17 mouse cellular contexts compared by ENCODE assay signal in the genomic region with DNA sequence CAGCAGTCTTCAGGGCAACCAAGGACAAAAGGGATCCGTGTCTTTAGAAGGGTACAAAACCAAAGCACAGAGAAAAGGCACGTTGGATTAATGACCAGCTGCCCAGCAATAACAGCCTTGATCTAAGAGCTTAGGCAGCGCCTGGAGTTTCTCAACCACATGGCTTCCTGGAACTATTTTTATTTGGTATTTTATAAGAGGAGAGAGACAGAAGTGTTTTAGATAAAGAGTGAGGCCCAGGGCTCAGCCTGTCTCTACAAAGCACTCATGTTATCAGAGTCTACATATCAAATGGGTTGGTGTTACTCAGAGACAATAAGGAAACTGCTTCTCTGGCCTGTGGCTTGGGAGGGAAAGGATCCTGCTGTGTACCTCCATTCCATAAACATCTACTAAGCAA. TPM values are rescaled to one million over a fixed set of nuclear protein-coding genes. Genes with fewer than 3 reads are reported as not detected.
A peak's percentile ranks its signal among the peaks of the same experiment; 100 is the strongest.
DNase-seq lines count a peak whose midpoint lies in the region; ATAC-seq and TF ChIP-seq lines count a peak whose summit lies in the region.
"Had no signal": no experiment of that assay in that cellular context is flagged by ENCODE, and none has a peak within 500 bp of the region (broad histone marks: within the 10 kb centered on the region; RNA-seq: fewer than 3 reads in every experiment).

No protein-coding gene starts in this region.

- intact Hi-C loops in left cerebral cortex, postnatal 4 days (cut with DNase I): no loop called here

- DNase-seq in 416B (ENCODE audit: low read depth) (peak; percentile 13), MEL (ENCODE audit: low read depth, low spot score) (peak; percentile 79)
- DNase-seq in intestine, embryonic 14.5 days (ENCODE audit: low spot score): no peak
- DNase-seq in left cerebral cortex, postnatal 4 days: no peak
- DNase-seq in adrenal gland, adult 2 months: no peak
- no peak for DNase-seq in thymus, postnatal 14 days
- DNase-seq: adrenal gland, postnatal 10 days; cerebellum, postnatal 14 days; kidney, postnatal 36 days; layer of hippocampus, postnatal 36 days; thymus, postnatal 4 days had no signal

- 24% methylated on average over 3 of the region's 3 CpGs for WGBS in intestine, embryonic 14.5 days
- WGBS in liver, embryonic 12.5 days (ENCODE audit: insufficient replicate concordance): 26% methylated on average over 3 of the region's 3 CpGs

- peaks cover 11% of the 10 kb centered on the region in 2 experiments for H3K4me1 ChIP-seq in MEL (ENCODE audit: control insufficient read depth in 1 of 2, insufficient read depth in 2 of 2, low read length in 2 of 2)
- 0 out of 2 replicates have a peak, but pooled peaks cover 6% of the 10 kb centered on the region for H3K4me1 ChIP-seq in intestine, embryonic 14.5 days (replicated peaks; ENCODE audit: control insufficient read depth, insufficient read depth, low read length)
- H3K4me1 ChIP-seq in liver, embryonic 12.5 days: peaks cover 12% of the 10 kb centered on the region
- H3K4me1 ChIP-seq: stomach, embryonic 15.5 days had no signal

- H3K9me3 ChIP-seq in MEL (replicated peaks; ENCODE audit: insufficient read depth, low read length): no peaks in the 10 kb centered on the region
- H3K9me3 ChIP-seq in intestine, embryonic 14.5 days (ENCODE audit: control insufficient read depth, low read length): no peaks in the 10 kb centered on the region
- no peaks in the 10 kb centered on the region for H3K9me3 ChIP-seq in liver, embryonic 12.5 days (replicated peaks)
- H3K9me3 ChIP-seq: embryonic facial prominence, embryonic 10.5 days; stomach, embryonic 15.5 days had no signal

- peak; percentile 50; the same call in 1 of the 2 replicates for ATAC-seq in intestine, embryonic 14.5 days (replicated peaks; ENCODE audit: low FRiP score, low TSS enrichment, low read depth)
- peak; percentile 72; the same call in 1 of the 2 replicates for ATAC-seq in liver, embryonic 12.5 days
- ATAC-seq in erythroblast, adult 5-6 weeks (replicated peaks; ENCODE audit: low FRiP score, poor library complexity, severe bottlenecking): no peak
- ATAC-seq: inflammation-experienced regulatory T-cells, adult 6 months had no signal

- H3K4me2 ChIP-seq in intestine, embryonic 14.5 days (ENCODE audit: low read length): no peak overlapping the region
- H3K4me2 ChIP-seq in liver, embryonic 12.5 days: peak overlapping the region; percentile 24; the same call in 1 of the 2 replicates
- H3K4me2 ChIP-seq: stomach, embryonic 15.5 days had no signal

- no peak for TF ChIP-seq CTCF in MEL (IDR thresholded peaks at IDR 0.05 in 2 of 3, conservative IDR thresholded peaks at IDR 0.05 in 1 of 3; ENCODE audit: control insufficient read depth in 1 of 3, insufficient read depth in 1 of 3, low read depth in 2 of 3, low read length in 3 of 3, poor library complexity in 1 of 3, severe bottlenecking in 1 of 3)

- peak overlapping the region in 1 of 2 experiments; percentile 22; a peak in 2 of 4 replicates for H3K4me3 ChIP-seq in MEL (ENCODE audit: control insufficient read depth in 1 of 2, insufficient read depth in 1 of 2, low read depth in 2 of 2, low read length in 2 of 2)
- H3K4me3 ChIP-seq in intestine, embryonic 14.5 days (ENCODE audit: low read depth, low read length): no peak overlapping the region
- H3K4me3 ChIP-seq in liver, embryonic 12.5 days: no peak overlapping the region
- H3K4me3 ChIP-seq: embryonic facial prominence, embryonic 10.5 days; stomach, embryonic 15.5 days had no signal

- H3K9ac ChIP-seq in MEL (ENCODE audit: control insufficient read depth, low read depth, low read length, poor library complexity, severe bottlenecking): peak overlapping the region; percentile 46
- H3K9ac ChIP-seq in intestine, embryonic 14.5 days (ENCODE audit: low read length): no peak overlapping the region
- H3K9ac ChIP-seq in liver, embryonic 12.5 days: 0 out of 2 replicates have a peak overlapping the region, but pooled peaks have one; percentile 4
- H3K9ac ChIP-seq: stomach, embryonic 15.5 days had no signal

- H3K36me3 ChIP-seq in MEL (ENCODE audit: control insufficient read depth in 1 of 2, insufficient read depth in 2 of 2, low read length in 2 of 2): peaks cover 0 to 17% of the 10 kb centered on the region in 2 experiments; a peak in 2 of 4 replicates
- H3K36me3 ChIP-seq in intestine, embryonic 14.5 days (ENCODE audit: control insufficient read depth, insufficient read depth, low read length): no peaks in the 10 kb centered on the region
- no peaks in the 10 kb centered on the region for H3K36me3 ChIP-seq in liver, embryonic 12.5 days
- H3K36me3 ChIP-seq: embryonic facial prominence, embryonic 10.5 days; stomach, embryonic 15.5 days had no signal

- no peak for TF ChIP-seq POLR2A in MEL (IDR thresholded peaks at IDR 0.05; ENCODE audit: control insufficient read depth in 1 of 2, insufficient read depth in 1 of 2, low read depth in 1 of 2, low read length in 2 of 2, poor library complexity in 1 of 2)

- TF ChIP-seq EP300 in MEL (IDR thresholded peaks at IDR 0.05; ENCODE audit: low read depth in 1 of 2, low read length in 2 of 2): peak; percentile 56 to 77; a peak in 3 of 4 replicates

- H3K79me2 ChIP-seq in MEL (ENCODE audit: control insufficient read depth, insufficient read depth, low read length, poor library complexity): no peaks in the 10 kb centered on the region

- no peaks in the 10 kb centered on the region for H3K27me3 ChIP-seq in MEL (ENCODE audit: control insufficient read depth in 1 of 2, insufficient read depth in 2 of 2, low read length in 2 of 2)
- no peaks in the 10 kb centered on the region for H3K27me3 ChIP-seq in intestine, embryonic 14.5 days (replicated peaks; ENCODE audit: control insufficient read depth, insufficient read depth, low read length)
- 0 out of 2 replicates have a peak, but pooled peaks cover 5% of the 10 kb centered on the region for H3K27me3 ChIP-seq in liver, embryonic 12.5 days (replicated peaks)
- H3K27me3 ChIP-seq: stomach, embryonic 15.5 days had no signal

- H3K27ac ChIP-seq in MEL (ENCODE audit: control insufficient read depth, low read depth, low read length): peak overlapping the region; percentile 78
- H3K27ac ChIP-seq in intestine, embryonic 14.5 days (ENCODE audit: low read depth): peak overlapping the region; percentile 33; the same call in 1 of the 2 replicates
- H3K27ac ChIP-seq in liver, embryonic 12.5 days: 0 out of 2 replicates have a peak overlapping the region, but pooled peaks have one; percentile 2
- H3K27ac ChIP-seq: embryonic facial prominence, embryonic 10.5 days; macrophage; stomach, embryonic 15.5 days had no signal

- no peak for TF ChIP-seq RAD21 in MEL (IDR thresholded peaks at IDR 0.05; ENCODE audit: low read depth, low read length)

TF ChIP-seq in MEL, 35 proteins besides CTCF, POLR2A, EP300 and RAD21 (continues in another document):
- TF ChIP-seq RCOR1 (IDR thresholded peaks at IDR 0.05; ENCODE audit: low read depth, low read length): no peak
- no peak for TF ChIP-seq MYB (IDR thresholded peaks at IDR 0.05; ENCODE audit: low read depth, low read length)
- no peak for TF ChIP-seq UBTF (IDR thresholded peaks at IDR 0.05; ENCODE audit: borderline replicate concordance, insufficient read depth, low read depth, low read length)
- TF ChIP-seq NRF1 (IDR thresholded peaks at IDR 0.05; ENCODE audit: insufficient read depth, low read depth, low read length, poor library complexity, severe bottlenecking): no peak
- no peak for TF ChIP-seq POLR2AphosphoS2 (IDR thresholded peaks at IDR 0.05; ENCODE audit: low read length)
- no peak for TF ChIP-seq TAL1 (IDR thresholded peaks at IDR 0.05; ENCODE audit: low read length)
- TF ChIP-seq SMC3 (IDR thresholded peaks at IDR 0.05; ENCODE audit: low read depth, low read length): no peak
- 0 out of 2 replicates have a peak, but pooled peaks have one; percentile 45 for TF ChIP-seq ELF1 (IDR thresholded peaks at IDR 0.05; ENCODE audit: low read depth, low read length)
- peak; percentile 76 for TF ChIP-seq MAX (IDR thresholded peaks at IDR 0.05; ENCODE audit: low read length)
- TF ChIP-seq ZKSCAN1 (IDR thresholded peaks at IDR 0.05; ENCODE audit: low read depth, low read length): no peak
- TF ChIP-seq MEF2A (IDR thresholded peaks at IDR 0.05; ENCODE audit: extremely low read depth, insufficient replicate concordance, low read depth, low read length, poor library complexity, severe bottlenecking): no peak
- peak; percentile 82 for TF ChIP-seq GATA1 (IDR thresholded peaks at IDR 0.05; ENCODE audit: low read depth, low read length)
- no peak; the same call in 1 of the 2 replicates for TF ChIP-seq NELFE (IDR thresholded peaks at IDR 0.05; ENCODE audit: low read depth, low read length)
- TF ChIP-seq ZMIZ1 (IDR thresholded peaks at IDR 0.05; ENCODE audit: low read depth, low read length): no peak
- TF ChIP-seq SIN3A (IDR thresholded peaks at IDR 0.05; ENCODE audit: low read length): peak; percentile 65
- TF ChIP-seq GABPA (IDR thresholded peaks at IDR 0.05; ENCODE audit: low read depth, low read length): no peak
- TF ChIP-seq POLR2AphosphoS5 (IDR thresholded peaks at IDR 0.05; ENCODE audit: borderline replicate concordance, low read depth, low read length): no peak
- TF ChIP-seq E2F4 (IDR thresholded peaks at IDR 0.05; ENCODE audit: borderline replicate concordance, low read depth, low read length): no peak
- TF ChIP-seq MAFK (IDR thresholded peaks at IDR 0.05; ENCODE audit: borderline replicate concordance, low read depth, low read length): no peak
- TF ChIP-seq TBP (IDR thresholded peaks at IDR 0.05; ENCODE audit: low read depth, low read length): 0 out of 2 replicates have a peak, but pooled peaks have one; percentile 53
- no peak for TF ChIP-seq BHLHE40 (IDR thresholded peaks at IDR 0.05; ENCODE audit: borderline replicate concordance, low read depth, low read length)
- TF ChIP-seq CHD1 (IDR thresholded peaks at IDR 0.05; ENCODE audit: low read depth, low read length): no peak
- TF ChIP-seq USF1 (IDR thresholded peaks at IDR 0.05; ENCODE audit: low read depth, low read length): no peak
- TF ChIP-seq ZC3H11A (IDR thresholded peaks at IDR 0.05; ENCODE audit: low read depth, low read length): no peak

RNA-seq across cellular contexts. Expression of gene Scmh1, which starts 12.3 kb away (rescaled TPM):
- 6.0 and 7.5 TPM in 2 replicates for total RNA-seq in MEL (2012; rRNA removed)
- 10 to 100 TPM in 1 of 2 experiments, not detected in 1; 66.8 TPM for polyA plus RNA-seq in MEL (2012; ENCODE audit: insufficient read depth in 1 of 2, insufficient read length in 2 of 2, low read depth in 1 of 2, low replicate concordance in 2 of 2, missing spikeins in 1 of 2)
- polyA plus RNA-seq in intestine, embryonic 14.5 days (2014; fragmentation: Nextera tagmentation; extraction: Ambion mirVana): 36.6 and 43.3 TPM in 2 replicates
- 20.0 and 21.4 TPM in 2 replicates for polyA plus RNA-seq in liver, embryonic 12.5 days (2016; fragmentation: Nextera tagmentation; extraction: Ambion mirVana)
- total RNA-seq in erythroblast, adult 5-6 weeks (2015; ENCODE audit: low replicate concordance): 7.3 and 9.8 TPM in 2 replicates
- total RNA-seq in erythroblast, adult 5-6 weeks (2017; ENCODE audit: low replicate concordance): 3.2 and 4.7 TPM in 2 replicates
- 100 to 1,000 TPM; 126 to 134 TPM for total RNA-seq in left cerebral cortex, postnatal 4 days (2021)
- 10 to 100 TPM; 33.6 to 39.5 TPM for total RNA-seq in adrenal gland, adult 2 months (2021)
- polyA plus RNA-seq in adrenal gland, adult 2 months (2012; rRNA removed): 18.9 and 23.0 TPM in 2 replicates

Comparison
In these comparisons a context has a peak if more than half of its experiments do, and no peak if none do; other contexts are left out.
1. DNase-seq: peak in 416B (single experiment) and MEL (single experiment); none in intestine, embryonic 14.5 days (single experiment), left cerebral cortex, postnatal 4 days (single experiment), adrenal gland, adult 2 months (single experiment) and thymus, postnatal 14 days (single experiment).
2. H3K27ac ChIP-seq: peak in every context shown above with its lines; median percentile 78 in MEL; 33 in intestine, embryonic 14.5 days; 2 in liver, embryonic 12.5 days.